Mouse (Mus musculus) liver, postnatal 0 days (tissue): ENCODE data around the gene Rbm20.

Experiments used
- CTCF ChIP-seq: sonication (generic); IDR thresholded peaks from 2 replicates; pipeline ENCODE4 v1.5.1; 2016; ENCODE audit warnings: antibody characterized with exemption, low read depth
- EP300 ChIP-seq: IDR thresholded peaks from 2 replicates; pipeline ENCODE4 v1.6.1; 2016; ENCODE audit warnings: antibody characterized with exemption, low read depth, mild to moderate bottlenecking

- TF ChIP-seq CTCF = no peak
- no peak for TF ChIP-seq EP300
These were observed 182.5 kb downstream of the Rbm20 start for GRCm38 (mm10) chr19:53859593-53859992.
